ENCODE assay signal across 26 mouse cellular contexts in genomic region chr17:46243624-46244023, GRCm38 (mm10). TPM values are rescaled to one million over a fixed set of nuclear protein-coding genes. Genes with fewer than 3 reads are reported as not detected.
DNase-seq lines count a peak whose midpoint lies in the region; ATAC-seq and TF ChIP-seq lines count a peak whose summit lies in the region.
"Had no signal": no experiment of that assay in that cellular context is flagged by ENCODE, and none has a peak within 500 bp of the region (broad histone marks: within the 10 kb centered on the region; RNA-seq: fewer than 3 reads in every experiment).

No protein-coding gene starts in this region.

- peaks cover 77% of the 10 kb centered on the region for H3K36me3 ChIP-seq in kidney, embryonic 14.5 days (ENCODE audit: control insufficient read depth, insufficient read depth, low read length)
- H3K36me3 ChIP-seq in MEL (ENCODE audit: control insufficient read depth in 1 of 2, insufficient read depth in 2 of 2, low read length in 2 of 2): peaks cover 10% of the 10 kb centered on the region in 2 experiments
- H3K36me3 ChIP-seq in forebrain, embryonic 16.5 days (ENCODE audit: control insufficient read depth, insufficient read depth): peaks cover 63% of the 10 kb centered on the region

- no peaks in the 10 kb centered on the region for H3K9me3 ChIP-seq in kidney, embryonic 14.5 days (ENCODE audit: control insufficient read depth, low read length)
- no peaks in the 10 kb centered on the region for H3K9me3 ChIP-seq in MEL (replicated peaks; ENCODE audit: insufficient read depth, low read length)
- H3K9me3 ChIP-seq in forebrain, embryonic 16.5 days (ENCODE audit: control insufficient read depth, low read length): no peaks in the 10 kb centered on the region
- H3K9me3 ChIP-seq: embryonic facial prominence, embryonic 10.5 days; forebrain, embryonic 15.5 days; heart, embryonic 12.5 days; hindbrain, embryonic 10.5 days; intestine, embryonic 15.5 days; limb, embryonic 12.5 days; liver, embryonic 13.5 days; midbrain, embryonic 15.5 days; neural tube, embryonic 13.5 days had no signal

- no peaks in the 10 kb centered on the region for H3K27me3 ChIP-seq in kidney, embryonic 14.5 days (ENCODE audit: control insufficient read depth, insufficient read depth, low read length)
- no peaks in the 10 kb centered on the region for H3K27me3 ChIP-seq in MEL (ENCODE audit: control insufficient read depth in 1 of 2, insufficient read depth in 2 of 2, low read length in 2 of 2)
- no peaks in the 10 kb centered on the region for H3K27me3 ChIP-seq in forebrain, embryonic 16.5 days (replicated peaks; ENCODE audit: control insufficient read depth, insufficient read depth, low read length)
- H3K27me3 ChIP-seq: forebrain, embryonic 15.5 days; intestine, embryonic 15.5 days; limb, embryonic 12.5 days; liver, embryonic 13.5 days; midbrain, embryonic 15.5 days; neural tube, embryonic 13.5 days had no signal

- no peak for TF ChIP-seq EP300 in MEL (IDR thresholded peaks at IDR 0.05; ENCODE audit: low read depth in 1 of 2, low read length in 2 of 2)

- 88% methylated on average over 2 of the region's 2 CpGs for WGBS in kidney, embryonic 14.5 days
- WGBS in forebrain, embryonic 16.5 days: 37% methylated on average over 2 of the region's 2 CpGs

- H3K27ac ChIP-seq in kidney, embryonic 14.5 days (ENCODE audit: low read depth, low read length): no peak overlapping the region
- no peak overlapping the region for H3K27ac ChIP-seq in MEL (ENCODE audit: control insufficient read depth, low read depth, low read length)
- H3K27ac ChIP-seq in forebrain, embryonic 16.5 days (ENCODE audit: low read length): no peak overlapping the region
- H3K27ac ChIP-seq: embryonic facial prominence, embryonic 10.5 days; forebrain, embryonic 15.5 days; hindbrain, embryonic 10.5 days; intestine, embryonic 15.5 days; limb, embryonic 12.5 days; liver, embryonic 13.5 days; macrophage; midbrain, embryonic 15.5 days; neural tube, embryonic 13.5 days had no signal

- TF ChIP-seq POLR2A in MEL (IDR thresholded peaks at IDR 0.05; ENCODE audit: control insufficient read depth in 1 of 2, insufficient read depth in 1 of 2, low read depth in 1 of 2, low read length in 2 of 2, poor library complexity in 1 of 2): no peak; a peak in 1 of 4 replicates

- peaks cover 23% of the 10 kb centered on the region for H3K79me2 ChIP-seq in MEL (ENCODE audit: control insufficient read depth, insufficient read depth, low read length, poor library complexity)

- H3K9ac ChIP-seq in kidney, embryonic 14.5 days (ENCODE audit: low read depth, low read length): no peak overlapping the region
- no peak overlapping the region for H3K9ac ChIP-seq in MEL (ENCODE audit: control insufficient read depth, low read depth, low read length, poor library complexity, severe bottlenecking)
- H3K9ac ChIP-seq in forebrain, embryonic 16.5 days (replicated peaks; ENCODE audit: low read depth, low read length): no peak overlapping the region
- H3K9ac ChIP-seq: forebrain, embryonic 15.5 days; heart, embryonic 12.5 days; intestine, embryonic 15.5 days; limb, embryonic 12.5 days; liver, embryonic 13.5 days; lung, embryonic 14.5 days; midbrain, embryonic 15.5 days; neural tube, embryonic 13.5 days had no signal

- no peak for TF ChIP-seq CTCF in MEL (IDR thresholded peaks at IDR 0.05 in 2 of 3, conservative IDR thresholded peaks at IDR 0.05 in 1 of 3; ENCODE audit: control insufficient read depth in 1 of 3, insufficient read depth in 1 of 3, low read depth in 2 of 3, low read length in 3 of 3, poor library complexity in 1 of 3, severe bottlenecking in 1 of 3)

- no peak overlapping the region for H3K4me3 ChIP-seq in kidney, embryonic 14.5 days (ENCODE audit: low read length)
- no peak overlapping the region for H3K4me3 ChIP-seq in MEL (ENCODE audit: control insufficient read depth in 1 of 2, insufficient read depth in 1 of 2, low read depth in 2 of 2, low read length in 2 of 2)
- no peak overlapping the region for H3K4me3 ChIP-seq in forebrain, embryonic 16.5 days (replicated peaks; ENCODE audit: low read length)
- H3K4me3 ChIP-seq: embryonic facial prominence, embryonic 10.5 days; forebrain, embryonic 15.5 days; heart, embryonic 12.5 days; hindbrain, embryonic 10.5 days; intestine, embryonic 15.5 days; limb, embryonic 12.5 days; liver, embryonic 13.5 days; midbrain, embryonic 15.5 days; neural tube, embryonic 13.5 days had no signal

- peaks cover 9% of the 10 kb centered on the region for H3K4me1 ChIP-seq in kidney, embryonic 14.5 days (ENCODE audit: control insufficient read depth, insufficient read depth, low read length)
- peaks cover 0 to 6% of the 10 kb centered on the region in 2 experiments; a peak in 2 of 4 replicates for H3K4me1 ChIP-seq in MEL (ENCODE audit: control insufficient read depth in 1 of 2, insufficient read depth in 2 of 2, low read length in 2 of 2)
- peaks cover 10% of the 10 kb centered on the region for H3K4me1 ChIP-seq in forebrain, embryonic 16.5 days (replicated peaks; ENCODE audit: control insufficient read depth, insufficient read depth, low read length)

- no peak for TF ChIP-seq RAD21 in MEL (IDR thresholded peaks at IDR 0.05; ENCODE audit: low read depth, low read length)

- no peak for ATAC-seq in kidney, embryonic 14.5 days (ENCODE audit: low FRiP score, low TSS enrichment)
- ATAC-seq in forebrain, embryonic 16.5 days: no peak
- ATAC-seq: forebrain, embryonic 15.5 days; hindbrain, embryonic 16.5 days; intestine, embryonic 15.5 days; midbrain, embryonic 15.5 days had no signal

- no peak overlapping the region for H3K4me2 ChIP-seq in kidney, embryonic 14.5 days (replicated peaks; ENCODE audit: low read depth, low read length)
- H3K4me2 ChIP-seq in forebrain, embryonic 16.5 days (ENCODE audit: low read length): no peak overlapping the region
- H3K4me2 ChIP-seq: forebrain, embryonic 15.5 days; heart, embryonic 12.5 days; intestine, embryonic 15.5 days; limb, embryonic 12.5 days; liver, embryonic 13.5 days; lung, embryonic 14.5 days; midbrain, embryonic 15.5 days; neural tube, embryonic 13.5 days had no signal

- peak; percentile 49 for DNase-seq in adrenal gland, postnatal 14 days
- DNase-seq in adrenal gland, postnatal 25 days: no peak
- peak; percentile 62 for DNase-seq in kidney, adult 9 months
- DNase-seq in MEL (ENCODE audit: low read depth, low spot score): no peak
- DNase-seq in kidney, postnatal 25 days: peak; percentile 45 to 77
- DNase-seq: cerebellum, adult 9-10 months; gastrocnemius, postnatal 10 days; heart, adult 11 months; heart, postnatal 10 days; liver, embryonic 13.5 days; lung, embryonic 14.5 days; retina, postnatal 1 day; right cerebral cortex, postnatal 25 days; spleen, adult 18-20 months had no signal

TF ChIP-seq in MEL, 35 proteins besides CTCF, POLR2A, EP300 and RAD21 (continues in another document):
- TF ChIP-seq NRF1 (IDR thresholded peaks at IDR 0.05; ENCODE audit: insufficient read depth, low read depth, low read length, poor library complexity, severe bottlenecking): no peak
- TF ChIP-seq ZC3H11A (IDR thresholded peaks at IDR 0.05; ENCODE audit: low read depth, low read length): no peak
- TF ChIP-seq KAT2A (conservative IDR thresholded peaks at IDR 0.05; ENCODE audit: low read depth, low read length): no peak
- TF ChIP-seq POLR2AphosphoS5 (IDR thresholded peaks at IDR 0.05; ENCODE audit: borderline replicate concordance, low read depth, low read length): no peak

RNA-seq across cellular contexts. Expression of gene Polr1c, which starts 4.2 kb away (rescaled TPM):
- total RNA-seq in adrenal gland, postnatal 14 days (2021): 73.9 and 74.6 TPM in 2 replicates
- total RNA-seq in adrenal gland, postnatal 25 days (2021): 96.4 and 123 TPM in 2 replicates
- 114 and 120 TPM in 2 replicates for polyA plus RNA-seq in kidney, embryonic 14.5 days (2014; fragmentation: Nextera tagmentation; extraction: Ambion mirVana)
- 188 and 197 TPM in 2 replicates for total RNA-seq in MEL (2012; rRNA removed)
- polyA plus RNA-seq in MEL (2012; ENCODE audit: insufficient read depth in 1 of 2, insufficient read length in 2 of 2, low read depth in 1 of 2, low replicate concordance in 2 of 2, missing spikeins in 1 of 2): 100 to 1,000 TPM in 1 of 2 experiments, not detected in 1; 195 TPM
- 87.7 and 88.1 TPM in 2 replicates for polyA plus RNA-seq in forebrain, embryonic 16.5 days (2015; fragmentation: Nextera tagmentation; extraction: Ambion mirVana)

RNA-seq across cellular contexts. Expression of gene Yipf3, which starts 4.3 kb away (rescaled TPM):
- 135 and 137 TPM in 2 replicates for total RNA-seq in adrenal gland, postnatal 14 days (2021)
- 169 and 208 TPM in 2 replicates for total RNA-seq in adrenal gland, postnatal 25 days (2021)
- polyA plus RNA-seq in kidney, embryonic 14.5 days (2014; fragmentation: Nextera tagmentation; extraction: Ambion mirVana): 102 and 106 TPM in 2 replicates
- total RNA-seq in MEL (2012; rRNA removed): 18.9 and 20.8 TPM in 2 replicates
- 10 to 100 TPM in 1 of 2 experiments, not detected in 1; 86.5 TPM for polyA plus RNA-seq in MEL (2012; ENCODE audit: insufficient read depth in 1 of 2, insufficient read length in 2 of 2, low read depth in 1 of 2, low replicate concordance in 2 of 2, missing spikeins in 1 of 2)
- 88.5 and 91.6 TPM in 2 replicates for polyA plus RNA-seq in forebrain, embryonic 16.5 days (2015; fragmentation: Nextera tagmentation; extraction: Ambion mirVana)

RNA-seq across cellular contexts. Expression of gene Lrrc73, which starts 9.7 kb away (rescaled TPM):
- 3.7 and 4.8 TPM in 2 replicates for total RNA-seq in adrenal gland, postnatal 14 days (2021)
- 5.3 and 6.6 TPM in 2 replicates for total RNA-seq in adrenal gland, postnatal 25 days (2021)
- polyA plus RNA-seq in kidney, embryonic 14.5 days (2014; fragmentation: Nextera tagmentation; extraction: Ambion mirVana): 0.54 and 0.92 TPM in 2 replicates
- total RNA-seq in MEL (2012; rRNA removed): 0.72 and 1.2 TPM in 2 replicates
- 1 to 10 TPM in 1 of 2 experiments, not detected in 1; 3.5 TPM for polyA plus RNA-seq in MEL (2012; ENCODE audit: insufficient read depth in 1 of 2, insufficient read length in 2 of 2, low read depth in 1 of 2, low replicate concordance in 2 of 2, missing spikeins in 1 of 2)
- polyA plus RNA-seq in forebrain, embryonic 16.5 days (2015; fragmentation: Nextera tagmentation; extraction: Ambion mirVana): 9.6 and 12.6 TPM in 2 replicates
- polyA plus RNA-seq: macrophage had no signal

RNA-seq across cellular contexts. Expression of gene Tjap1, which starts 39.2 kb away (rescaled TPM):
- 44.1 and 44.2 TPM in 2 replicates for total RNA-seq in adrenal gland, postnatal 14 days (2021)
- 66.6 and 69.7 TPM in 2 replicates for total RNA-seq in adrenal gland, postnatal 25 days (2021)
- 38.5 and 39.4 TPM in 2 replicates for polyA plus RNA-seq in kidney, embryonic 14.5 days (2014; fragmentation: Nextera tagmentation; extraction: Ambion mirVana)
- total RNA-seq in MEL (2012; rRNA removed): 11.0 and 12.9 TPM in 2 replicates
- 10 to 100 TPM in 1 of 2 experiments, not detected in 1; 41.2 TPM for polyA plus RNA-seq in MEL (2012; ENCODE audit: insufficient read depth in 1 of 2, insufficient read length in 2 of 2, low read depth in 1 of 2, low replicate concordance in 2 of 2, missing spikeins in 1 of 2)
- 31.4 and 35.5 TPM in 2 replicates for polyA plus RNA-seq in forebrain, embryonic 16.5 days (2015; fragmentation: Nextera tagmentation; extraction: Ambion mirVana)

RNA-seq across cellular contexts. Expression of gene Xpo5, which starts 41.0 kb away (rescaled TPM):
- 61.0 and 67.9 TPM in 2 replicates for total RNA-seq in adrenal gland, postnatal 14 days (2021)
- total RNA-seq in adrenal gland, postnatal 25 days (2021): 83.4 and 92.1 TPM in 2 replicates
- polyA plus RNA-seq in kidney, embryonic 14.5 days (2014; fragmentation: Nextera tagmentation; extraction: Ambion mirVana): 36.6 and 61.5 TPM in 2 replicates
- total RNA-seq in MEL (2012; rRNA removed): 79.0 and 82.7 TPM in 2 replicates
- 10 to 100 TPM; 47.5 to 93.4 TPM for polyA plus RNA-seq in MEL (2012; ENCODE audit: insufficient read depth in 1 of 2, insufficient read length in 2 of 2, low read depth in 1 of 2, low replicate concordance in 2 of 2, missing spikeins in 1 of 2)
- polyA plus RNA-seq in forebrain, embryonic 16.5 days (2015; fragmentation: Nextera tagmentation; extraction: Ambion mirVana): 44.5 and 44.6 TPM in 2 replicates

Comparison
In these comparisons a context has a peak if more than half of its experiments do, and no peak if none do; other contexts are left out.
1. DNase-seq: peak in adrenal gland, postnatal 14 days (single experiment), kidney, adult 9 months (single experiment) and kidney, postnatal 25 days (2 of 2); none in adrenal gland, postnatal 25 days (single experiment) and MEL (single experiment).